Comparison of ENCODE assay signal across 21 mouse cellular contexts in genomic region chr13:53880466-53881250, GRCm38 (mm10).
DNase-seq lines count a peak whose midpoint lies in the region; ATAC-seq and TF ChIP-seq lines count a peak whose summit lies in the region.
"Had no signal": no experiment of that assay in that cellular context is flagged by ENCODE, and none has a peak within 500 bp of the region (broad histone marks: within the 10 kb centered on the region; RNA-seq: fewer than 3 reads in every experiment).

No protein-coding gene starts in this region.

- H3K4me1 ChIP-seq in forebrain, embryonic 13.5 days, result peaks cover 9% of the 10 kb centered on the region
- peaks cover 8% of the 10 kb centered on the region; the same call in 1 of the 2 replicates for H3K4me1 ChIP-seq in forebrain, embryonic 10.5 days
- H3K4me1 ChIP-seq in midbrain, postnatal 0 days (ENCODE audit: insufficient read depth, low read length), result no peaks in the 10 kb centered on the region
- H3K4me1 ChIP-seq in midbrain, embryonic 11.5 days (ENCODE audit: control insufficient read depth, insufficient read depth, low read length), result no peaks in the 10 kb centered on the region
- H3K4me1 ChIP-seq in forebrain, embryonic 16.5 days (replicated peaks; ENCODE audit: control insufficient read depth, insufficient read depth, low read length), result peaks cover 11% of the 10 kb centered on the region; the same call in 1 of the 2 replicates
- H3K4me1 ChIP-seq: megakaryocyte, embryonic 14.5 days had no signal

- 41% methylated on average over 10 of the region's 10 CpGs for WGBS in forebrain, embryonic 13.5 days
- 76% methylated on average over 10 of the region's 10 CpGs for WGBS in forebrain, embryonic 10.5 days
- 58% methylated on average over 10 of the region's 10 CpGs for WGBS in midbrain, postnatal 0 days
- WGBS in midbrain, embryonic 11.5 days, result 80% methylated on average over 10 of the region's 10 CpGs
- 14% methylated on average over 10 of the region's 10 CpGs for WGBS in forebrain, embryonic 16.5 days

- peak; percentile 53; the same call in 1 of the 2 replicates for ATAC-seq in forebrain, embryonic 13.5 days
- no peak for ATAC-seq in midbrain, postnatal 0 days (ENCODE audit: low FRiP score)
- ATAC-seq in midbrain, embryonic 11.5 days (ENCODE audit: low FRiP score), result no peak
- peak; percentile 85 for ATAC-seq in forebrain, embryonic 16.5 days
- ATAC-seq: liver, postnatal 0 days had no signal

- H3K9ac ChIP-seq in forebrain, embryonic 13.5 days, result no peak overlapping the region
- no peak overlapping the region for H3K9ac ChIP-seq in midbrain, postnatal 0 days (replicated peaks; ENCODE audit: low read length, poor library complexity, severe bottlenecking)
- no peak overlapping the region for H3K9ac ChIP-seq in midbrain, embryonic 11.5 days (ENCODE audit: low read length)
- H3K9ac ChIP-seq in forebrain, embryonic 16.5 days (replicated peaks; ENCODE audit: low read depth, low read length), result no peak overlapping the region
- H3K9ac ChIP-seq: hindbrain, embryonic 12.5 days; liver, postnatal 0 days; neural tube, embryonic 13.5 days had no signal

- no peak for TF ChIP-seq CTCF in midbrain, postnatal 0 days (IDR thresholded peaks at IDR 0.05)

- H3K27ac ChIP-seq in forebrain, embryonic 13.5 days, result peak overlapping the region; percentile 68
- no peak overlapping the region for H3K27ac ChIP-seq in forebrain, embryonic 10.5 days
- H3K27ac ChIP-seq in midbrain, postnatal 0 days (ENCODE audit: low read depth, low read length), result no peak overlapping the region
- H3K27ac ChIP-seq in midbrain, embryonic 11.5 days (ENCODE audit: low read depth, low read length), result no peak overlapping the region
- peak overlapping the region; percentile 70 for H3K27ac ChIP-seq in forebrain, embryonic 16.5 days (ENCODE audit: low read length)
- H3K27ac ChIP-seq: hindbrain, embryonic 12.5 days; limb, embryonic 10.5 days; neural tube, embryonic 13.5 days had no signal

- H3K27me3 ChIP-seq in forebrain, embryonic 13.5 days, result no peaks in the 10 kb centered on the region
- H3K27me3 ChIP-seq in forebrain, embryonic 10.5 days (ENCODE audit: poor library complexity, severe bottlenecking), result no peaks in the 10 kb centered on the region
- H3K27me3 ChIP-seq in midbrain, postnatal 0 days (ENCODE audit: insufficient read depth, low read length), result no peaks in the 10 kb centered on the region
- no peaks in the 10 kb centered on the region for H3K27me3 ChIP-seq in midbrain, embryonic 11.5 days (ENCODE audit: control insufficient read depth, insufficient read depth, low read length)
- H3K27me3 ChIP-seq in forebrain, embryonic 16.5 days (replicated peaks; ENCODE audit: control insufficient read depth, insufficient read depth, low read length), result no peaks in the 10 kb centered on the region
- H3K27me3 ChIP-seq: hindbrain, embryonic 12.5 days; megakaryocyte, embryonic 14.5 days; neural tube, embryonic 13.5 days had no signal

- no peak for DNase-seq in forebrain, embryonic 10.5 days (ENCODE audit: extremely low spot score, low spot score)
- peak; percentile 15 for DNase-seq in midbrain, postnatal 0 days (ENCODE audit: low spot score)
- DNase-seq in midbrain, embryonic 11.5 days (ENCODE audit: low spot score, missing footprints), result no peak
- no peak for DNase-seq in frontal cortex, postnatal 14 days (ENCODE audit: low spot score in 2 of 2)
- no peak for DNase-seq in frontal cortex, postnatal 36 days (ENCODE audit: low spot score in 2 of 2)
- DNase-seq: cerebellum, postnatal 10 days; gastrocnemius, postnatal 36 days; kidney, adult 9 months; kidney, postnatal 36 days; liver, postnatal 0 days; lung, postnatal 14 days; right cerebral cortex, postnatal 14 days; spleen, adult 18-20 months; thymus, postnatal 4 days had no signal

- no peaks in the 10 kb centered on the region; the same call in 1 of the 2 replicates for H3K9me3 ChIP-seq in forebrain, embryonic 13.5 days (replicated peaks)
- no peaks in the 10 kb centered on the region for H3K9me3 ChIP-seq in forebrain, embryonic 10.5 days
- no peaks in the 10 kb centered on the region for H3K9me3 ChIP-seq in midbrain, postnatal 0 days (ENCODE audit: low read length)
- H3K9me3 ChIP-seq in midbrain, embryonic 11.5 days (ENCODE audit: control insufficient read depth, low read length), result no peaks in the 10 kb centered on the region
- H3K9me3 ChIP-seq in forebrain, embryonic 16.5 days (ENCODE audit: control insufficient read depth, low read length), result no peaks in the 10 kb centered on the region
- H3K9me3 ChIP-seq: limb, embryonic 10.5 days; neural tube, embryonic 13.5 days had no signal

- no peaks in the 10 kb centered on the region for H3K36me3 ChIP-seq in forebrain, embryonic 13.5 days (ENCODE audit: poor library complexity, severe bottlenecking)
- no peaks in the 10 kb centered on the region for H3K36me3 ChIP-seq in forebrain, embryonic 10.5 days (replicated peaks)
- no peaks in the 10 kb centered on the region for H3K36me3 ChIP-seq in midbrain, postnatal 0 days (ENCODE audit: insufficient read depth, low read length)
- H3K36me3 ChIP-seq in midbrain, embryonic 11.5 days (ENCODE audit: control insufficient read depth, insufficient read depth, low read length), result no peaks in the 10 kb centered on the region
- no peaks in the 10 kb centered on the region for H3K36me3 ChIP-seq in forebrain, embryonic 16.5 days (ENCODE audit: control insufficient read depth, insufficient read depth)
- H3K36me3 ChIP-seq: hindbrain, embryonic 12.5 days; limb, embryonic 10.5 days; neural tube, embryonic 13.5 days had no signal

- no peak overlapping the region for H3K4me3 ChIP-seq in forebrain, embryonic 13.5 days
- no peak overlapping the region for H3K4me3 ChIP-seq in forebrain, embryonic 10.5 days
- no peak overlapping the region for H3K4me3 ChIP-seq in midbrain, postnatal 0 days (ENCODE audit: low read depth, low read length)
- no peak overlapping the region for H3K4me3 ChIP-seq in midbrain, embryonic 11.5 days (ENCODE audit: low read depth, low read length)
- no peak overlapping the region for H3K4me3 ChIP-seq in forebrain, embryonic 16.5 days (replicated peaks; ENCODE audit: low read length)
- H3K4me3 ChIP-seq: erythroblast, embryonic 14.5 days; hindbrain, embryonic 12.5 days; limb, embryonic 10.5 days; megakaryocyte, embryonic 14.5 days; neural tube, embryonic 13.5 days had no signal

- 0 out of 2 replicates have a peak overlapping the region, but pooled peaks have one; percentile 10 for H3K4me2 ChIP-seq in forebrain, embryonic 13.5 days
- no peak overlapping the region for H3K4me2 ChIP-seq in midbrain, postnatal 0 days (ENCODE audit: low read depth, low read length, poor library complexity, severe bottlenecking)
- H3K4me2 ChIP-seq in midbrain, embryonic 11.5 days, result no peak overlapping the region
- H3K4me2 ChIP-seq in forebrain, embryonic 16.5 days (ENCODE audit: low read length), result peak overlapping the region; percentile 7; the same call in 1 of the 2 replicates
- H3K4me2 ChIP-seq: hindbrain, embryonic 12.5 days; neural tube, embryonic 13.5 days had no signal

Comparison
In these comparisons a context has a peak if more than half of its experiments do, and no peak if none do; other contexts are left out.
1. H3K27ac ChIP-seq: peak in forebrain, embryonic 13.5 days (single experiment) and forebrain, embryonic 16.5 days (single experiment); none in forebrain, embryonic 10.5 days (single experiment), midbrain, postnatal 0 days (single experiment) and midbrain, embryonic 11.5 days (single experiment).
2. ATAC-seq: peak in forebrain, embryonic 13.5 days (single experiment) and forebrain, embryonic 16.5 days (single experiment); none in midbrain, postnatal 0 days (single experiment) and midbrain, embryonic 11.5 days (single experiment).
3. H3K4me2 ChIP-seq: peak in forebrain, embryonic 13.5 days (single experiment) and forebrain, embryonic 16.5 days (single experiment); none in midbrain, postnatal 0 days (single experiment) and midbrain, embryonic 11.5 days (single experiment).